Mouse (Mus musculus): ENCODE data around the gene Tardbp. TPM values are rescaled to one million over a fixed set of nuclear protein-coding genes. Genes with fewer than 3 reads are reported as not detected.

Gene Tardbp
- total RNA-seq, 2 experiments from 2014 or later: 132 to 136 TPM

GRCm38 (mm10) chr4:148604541-148605165 lies 22.2 kb downstream of the Tardbp start:
- intact Hi-C loops (cut with DNase I): no loop called here
- Histone ChIP-seq H3K27ac (no peak overlapping the region), H3K4me3 (no peak overlapping the region)
- peak; percentile 74 for TF ChIP-seq CTCF (IDR thresholded peaks at IDR 0.05)
- DNase-seq: peak; percentile 68

DNA sequence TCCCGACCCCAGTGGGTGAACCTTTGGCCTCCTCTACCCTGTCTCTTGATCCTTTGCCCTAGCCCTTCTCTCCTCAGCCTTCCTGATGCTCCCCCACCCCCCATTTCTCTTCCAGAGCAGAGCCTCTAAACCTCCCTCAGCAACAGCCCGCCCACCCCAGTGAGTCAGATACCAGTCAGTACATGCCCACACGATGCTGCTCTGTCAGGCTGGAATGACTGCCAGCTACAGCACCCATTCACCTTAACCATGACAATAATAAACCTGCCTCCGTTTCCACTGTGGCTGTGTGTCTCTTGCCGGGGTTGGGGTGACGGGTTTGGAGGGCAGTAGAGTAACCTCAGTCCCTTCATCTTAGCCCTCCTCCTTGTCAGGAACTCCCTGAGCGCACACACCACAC lies 22.7 kb downstream of the Tardbp start:
- no peak overlapping the region for H3K4me3 ChIP-seq
- TF ChIP-seq CTCF (IDR thresholded peaks at IDR 0.05): no peak
- peak; percentile 8 for DNase-seq
- H3K27ac ChIP-seq: no peak overlapping the region
- intact Hi-C loops (cut with DNase I): no loop called here

DNA sequence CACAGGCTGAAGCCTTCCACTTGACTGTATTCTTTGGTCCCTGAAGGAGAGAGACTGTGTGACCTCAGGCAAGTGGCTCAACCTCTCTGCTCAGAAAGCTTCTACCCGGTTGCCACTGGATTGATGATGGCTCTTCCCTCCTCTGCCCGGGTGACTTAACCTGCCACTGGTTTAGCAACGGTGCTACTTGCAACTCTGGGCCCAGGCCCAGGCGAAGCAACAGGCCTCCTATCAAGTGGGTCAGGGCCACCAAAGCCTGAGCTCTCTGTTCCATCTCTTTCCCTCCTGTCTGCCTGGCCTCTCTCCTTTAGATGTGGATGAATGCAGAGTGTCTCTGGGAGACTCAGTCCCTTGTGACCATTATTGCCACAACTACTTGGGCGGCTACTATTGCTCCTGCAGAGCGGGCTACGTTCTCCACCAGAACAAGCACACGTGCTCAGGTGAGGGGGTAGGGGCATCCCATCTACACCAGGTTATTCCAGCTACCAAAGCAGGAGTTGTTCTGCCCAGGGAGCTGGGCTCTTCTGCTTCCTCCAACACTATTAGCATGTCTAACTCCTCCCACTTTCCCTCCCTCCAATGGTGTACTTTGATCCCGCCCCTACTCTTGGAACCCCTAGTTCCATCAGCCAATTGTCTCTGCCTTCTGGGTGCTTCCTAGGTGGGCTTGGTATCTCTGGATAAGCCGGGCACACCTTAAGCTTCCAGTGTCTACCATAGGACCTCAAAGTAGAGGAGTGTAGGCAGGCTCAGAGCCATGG lies 23.3 kb downstream of the Tardbp start:
- DNase-seq: peak; percentile 6
- H3K4me3 ChIP-seq: no peak overlapping the region
- intact Hi-C loops (cut with DNase I): no loop called here
- no peak overlapping the region for H3K27ac ChIP-seq
- TF ChIP-seq CTCF (IDR thresholded peaks at IDR 0.05): no peak

- Histone ChIP-seq H3K27ac (no peak within 1 kb of the TSS), H3K4me3 (no peak within 1 kb of the TSS)
- no peak for TF ChIP-seq CTCF (IDR thresholded peaks at IDR 0.05)
- DNase-seq: no peak
- intact Hi-C loops (cut with DNase I): no loop called here
These were observed 24.3 kb downstream of the Tardbp start, which contains the start of gene Masp2 for GRCm38 (mm10) chr4:148602357-148603120. TSS of gene Masp2 (plus strand) at chr4:148602554.

GRCm38 (mm10) chr4:148601871-148602270 lies 24.9 kb downstream of the Tardbp start:
- no peak overlapping the region for H3K4me3 ChIP-seq
- intact Hi-C loops (cut with DNase I): no loop called here
- DNase-seq: no peak
- TF ChIP-seq CTCF (IDR thresholded peaks at IDR 0.05): no peak
- H3K27ac ChIP-seq: no peak overlapping the region

DNA sequence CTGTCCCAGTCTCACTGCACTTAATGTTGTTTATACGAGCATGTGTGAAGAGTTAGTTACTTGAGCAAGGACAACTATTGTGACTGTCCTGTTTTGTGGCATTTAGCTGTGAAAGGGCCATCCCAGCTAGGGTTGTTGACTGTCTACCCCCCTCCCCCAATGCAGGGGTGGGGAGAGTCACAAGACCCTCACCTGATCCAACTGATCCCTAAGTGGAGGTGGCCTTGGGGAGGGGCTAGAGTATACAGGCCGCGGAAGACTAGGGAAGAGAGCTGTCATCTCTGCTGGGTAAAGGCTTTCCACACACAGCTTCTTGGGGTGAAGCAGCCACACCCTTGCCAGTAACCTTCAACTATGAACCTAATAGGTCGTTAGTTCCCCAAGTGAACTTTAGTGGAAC lies 26.5 kb downstream of the Tardbp start:
- H3K27ac ChIP-seq: no peak overlapping the region
- intact Hi-C loops (cut with DNase I): no loop called here
- TF ChIP-seq CTCF (IDR thresholded peaks at IDR 0.05): no peak
- no peak overlapping the region for H3K4me3 ChIP-seq
- no peak for DNase-seq

DNA sequence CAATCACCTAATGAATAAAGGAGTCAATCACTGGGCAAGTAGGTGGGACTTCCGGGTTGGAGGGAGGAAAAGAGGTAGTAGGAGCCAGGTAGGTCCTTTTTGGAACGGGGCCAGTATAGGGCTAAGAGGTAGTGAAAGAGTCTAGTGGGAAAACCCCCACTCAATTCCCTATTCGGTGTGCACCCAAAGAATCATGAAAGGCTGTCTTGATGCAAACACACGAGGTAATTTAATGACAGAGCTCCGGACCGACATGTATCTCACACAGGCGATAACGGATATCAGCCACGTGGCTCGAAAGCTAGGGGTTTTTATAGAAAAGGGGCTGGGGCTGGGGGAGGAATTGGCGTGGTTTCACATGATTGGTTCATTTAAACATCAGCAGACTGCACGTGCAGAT lies 28.0 kb downstream of the Tardbp start:
- no peak for TF ChIP-seq CTCF (IDR thresholded peaks at IDR 0.05)
- intact Hi-C loops (cut with DNase I): no loop called here
- Histone ChIP-seq H3K27ac (no peak overlapping the region), H3K4me3 (no peak overlapping the region)
- DNase-seq: peak; percentile 6

GRCm38 (mm10) chr4:148596731-148597130 lies 30.1 kb downstream of the Tardbp start:
- intact Hi-C loops (cut with DNase I): no loop called here

DNA sequence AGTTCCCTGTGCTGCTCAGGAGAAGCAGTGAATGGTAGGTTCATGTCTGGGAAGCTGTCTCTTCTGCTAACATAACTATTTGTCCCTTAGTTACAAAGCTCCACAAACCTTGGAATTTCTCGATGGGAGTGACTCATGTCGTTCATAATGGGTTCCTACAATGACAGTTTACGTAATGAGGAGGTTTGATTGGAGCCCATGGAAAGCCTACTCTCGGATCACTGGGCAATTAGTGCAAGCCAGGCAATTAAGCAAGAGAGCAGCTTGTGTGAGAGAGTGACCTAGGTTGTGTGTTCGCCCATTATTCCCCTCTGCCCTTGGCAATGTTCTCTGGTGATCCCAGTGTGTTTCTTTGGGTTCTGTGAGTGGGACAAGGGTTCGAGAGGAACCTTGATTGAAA lies 30.9 kb downstream of the Tardbp start:
- intact Hi-C loops (cut with DNase I): no loop called here
- Histone ChIP-seq H3K27ac (no peak overlapping the region), H3K4me3 (no peak overlapping the region)
- DNase-seq: no peak
- no peak for TF ChIP-seq CTCF (IDR thresholded peaks at IDR 0.05)

More at GRCm38 (mm10) chr4:148596731-148597130, 30.1 kb downstream of the Tardbp start:
- TF ChIP-seq CTCF (IDR thresholded peaks at IDR 0.05): no peak
- no peak for DNase-seq
- no peak overlapping the region for H3K4me3 ChIP-seq
- H3K27ac ChIP-seq: no peak overlapping the region

DNA sequence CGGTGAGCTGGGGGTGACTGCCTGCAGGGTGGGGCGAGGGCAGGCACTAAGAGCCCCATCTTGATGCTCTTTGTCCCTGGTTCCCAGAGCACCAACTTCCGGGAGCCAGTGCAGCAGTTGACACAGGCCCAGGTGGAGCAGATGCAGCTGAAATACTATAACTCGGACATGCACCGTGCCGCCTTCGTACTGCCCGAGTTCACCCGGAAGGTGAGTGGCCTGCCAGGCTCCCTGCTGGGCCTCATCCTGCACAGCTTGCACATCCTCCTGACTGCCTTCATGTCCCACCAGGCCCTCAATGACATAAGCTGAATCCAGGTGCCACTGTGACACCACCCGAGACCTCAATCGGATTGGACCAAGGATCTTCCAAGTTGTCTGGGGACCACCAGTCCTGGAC lies 32.8 kb downstream of the Tardbp start:
- intact Hi-C loops (cut with DNase I): no loop called here
- H3K27ac ChIP-seq: no peak overlapping the region
- TF ChIP-seq CTCF (IDR thresholded peaks at IDR 0.05): no peak
- H3K4me3 ChIP-seq: no peak overlapping the region
- no peak for DNase-seq

DNA sequence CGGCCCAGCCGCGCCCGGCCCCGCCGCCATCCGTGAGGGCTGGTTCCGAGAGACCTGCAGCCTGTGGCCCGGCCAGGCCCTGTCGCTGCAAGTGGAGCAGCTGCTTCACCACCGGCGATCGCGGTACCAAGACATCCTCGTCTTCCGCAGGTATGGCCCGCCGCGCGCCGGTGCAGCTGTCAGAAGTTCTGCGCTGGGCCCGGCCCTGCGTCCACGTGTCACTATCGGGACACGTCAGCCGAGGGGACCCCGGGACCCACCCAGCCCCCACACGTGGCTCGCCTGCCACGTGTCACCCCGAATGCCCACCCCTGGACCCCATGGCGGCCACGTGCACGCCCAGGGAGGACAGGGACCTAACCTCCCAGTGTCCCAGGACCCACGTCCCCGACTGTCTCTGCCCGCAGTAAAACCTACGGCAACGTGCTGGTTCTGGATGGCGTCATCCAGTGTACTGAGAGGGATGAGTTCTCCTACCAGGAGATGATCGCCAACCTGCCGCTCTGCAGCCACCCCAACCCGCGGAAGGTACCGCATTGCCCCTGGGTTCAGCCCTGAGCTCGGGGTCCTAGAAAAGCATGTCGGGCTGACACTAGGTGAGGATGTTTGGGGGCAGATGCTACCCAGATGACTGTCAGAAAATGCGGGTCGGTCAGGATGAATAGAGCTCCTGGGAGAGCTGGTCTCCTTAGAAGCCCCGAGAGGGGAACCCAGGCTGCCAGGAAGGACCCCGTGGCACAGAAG lies 35.0 kb downstream of the Tardbp start:
- no peak for DNase-seq
- no peak for TF ChIP-seq CTCF (IDR thresholded peaks at IDR 0.05)
- intact Hi-C loops (cut with DNase I): no loop called here
- Histone ChIP-seq H3K27ac (peak overlapping the region; percentile 94), H3K4me3 (peak overlapping the region; percentile 98)

- DNase-seq: peak; percentile 100
- H3K27ac ChIP-seq: peak within 1 kb of the TSS; percentile 94
- TF ChIP-seq CTCF (IDR thresholded peaks at IDR 0.05): peak; percentile 2; the same call in 1 of the 2 replicates
- peak within 1 kb of the TSS; percentile 98 for H3K4me3 ChIP-seq
- intact Hi-C loops (cut with DNase I): no loop called here
These were observed 35.6 kb downstream of the Tardbp start, which contains the start of gene Srm for GRCm38 (mm10) chr4:148591171-148591630. TSS of gene Srm (plus strand) at chr4:148591503.
